Mouse (Mus musculus) hindbrain, embryonic 13.5 days (tissue): Measurements from ENCODE around the gene Dvl3. TPM values are rescaled to one million over a fixed set of nuclear protein-coding genes. Genes with fewer than 3 reads are reported as not detected.
"Not testable (repeated sequence)": the region's sequence is repeated elsewhere in the genome, so short reads cannot be mapped to it uniquely, and the experiment has no call there.

Experiments
- ATAC-seq: fragments of 200-750 bp; cut with Nextera tagmentation; 2 replicates; pipeline ENCODE4 v1.8.0; 2017; ENCODE audit warnings: moderate TSS enrichment; ENCODE audit not compliant: low FRiP score
- H3K27ac ChIP-seq: fragments of 300-500 bp; sonication (generic); 2 replicates; pipeline ENCODE4 v1.5.1; 2015; ENCODE audit warnings: inconsistent platforms, mild to moderate bottlenecking, moderate library complexity
- H3K27me3 ChIP-seq: fragments of 300-500 bp; sonication (generic); 2 replicates; pipeline ENCODE4 v1.6.1; 2015; ENCODE audit warnings: mild to moderate bottlenecking, inconsistent platforms
- H3K36me3 ChIP-seq: fragments of 300-500 bp; sonication (generic); 2 replicates; pipeline ENCODE4 v1.6.1; 2015; ENCODE audit warnings: mild to moderate bottlenecking, inconsistent platforms
- H3K4me1 ChIP-seq: fragments of 300-500 bp; sonication (generic); replicated peaks from 2 replicates; pipeline ENCODE4 v1.6.1; 2015; ENCODE audit warnings: inconsistent platforms
- H3K4me2 ChIP-seq: fragments of 300-500 bp; sonication (generic); 2 replicates; pipeline ENCODE4 v1.6.1; 2015; ENCODE audit warnings: inconsistent platforms, mild to moderate bottlenecking, moderate library complexity
- H3K4me3 ChIP-seq: fragments of 300-500 bp; sonication (generic); 2 replicates; pipeline ENCODE4 v1.5.1; 2015; ENCODE audit warnings: mild to moderate bottlenecking, inconsistent platforms
- H3K9ac ChIP-seq: fragments of 300-500 bp; sonication (generic); 2 replicates; pipeline ENCODE4 v1.6.1; 2015; ENCODE audit warnings: mild to moderate bottlenecking, inconsistent platforms
- H3K9me3 ChIP-seq: fragments of 300-500 bp; sonication (generic); 2 replicates; pipeline ENCODE4 v1.6.1; 2016; ENCODE audit warnings: inconsistent platforms
- WGBS: fragments of 180-500 bp; shearing (Covaris S2); methylation state at CpG from one replicate; pipeline ENCODE4 v1.1.7; 2015; 5-methylcytosine and 5-hydroxymethylcytosine counted together
- polyA plus RNA-seq: library from polyadenylated mRNA; unstranded; fragments of >200 nt; fragmentation: Nextera tagmentation; extraction: Ambion mirVana; gene quantifications from 2 replicates; pipeline ENCODE4 v1.2.1, GENCODE M21; 2015

The Dvl3 gene
- polyA plus RNA-seq, 1 experiment from 2014 or later, result 40.7 TPM

DNA sequence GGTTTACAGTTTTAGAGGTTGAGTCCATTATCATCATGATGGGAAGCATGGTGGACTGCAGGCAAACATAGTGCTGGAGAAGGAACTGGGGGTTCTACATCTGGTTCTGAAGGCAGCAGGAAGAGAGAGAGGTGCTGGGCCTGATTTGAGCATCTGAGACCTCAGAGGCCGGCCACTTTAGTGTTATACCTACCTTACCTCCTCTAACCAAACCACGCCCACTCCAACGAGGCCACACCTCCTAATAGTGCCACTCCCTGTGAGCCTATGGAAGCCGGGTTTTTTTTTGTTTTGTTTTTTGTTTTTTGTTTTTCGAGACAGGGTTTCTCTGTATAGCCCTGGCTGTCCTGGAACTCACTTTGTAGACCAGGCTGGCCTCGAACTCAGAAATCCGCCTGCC, 33.1 kb upstream of the Dvl3 start:
- not testable (repeated sequence) for H3K4me2 ChIP-seq, H3K27me3 ChIP-seq, H3K9ac ChIP-seq, H3K4me3 ChIP-seq, H3K9me3 ChIP-seq, H3K4me1 ChIP-seq, H3K36me3 ChIP-seq, H3K27ac ChIP-seq, ATAC-seq
- 90% methylated on average over 7 of the region's 7 CpGs for WGBS

DNA sequence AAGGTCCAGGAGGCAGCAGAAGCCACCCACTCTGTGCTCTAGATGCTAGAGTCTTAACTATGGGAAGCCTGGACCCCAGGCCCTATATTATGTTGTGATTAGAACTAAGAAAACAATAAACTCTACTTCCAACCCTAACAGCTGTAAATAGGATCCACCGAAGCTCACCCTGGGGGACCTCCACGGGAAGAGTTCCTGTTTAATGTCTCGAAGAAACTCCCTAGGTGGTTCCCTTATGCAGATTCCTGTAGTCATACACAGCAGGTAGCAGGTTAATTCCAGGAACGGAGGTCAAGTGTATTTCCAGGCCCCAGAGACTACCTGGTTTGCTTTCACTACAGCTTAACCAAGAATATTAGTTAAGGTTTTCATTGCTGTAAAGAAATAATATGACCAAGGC, 31.7 kb upstream of the Dvl3 start:
- Histone ChIP-seq H3K4me3 (no peak overlapping the region), H3K27ac (no peak overlapping the region), H3K36me3 (no peaks in the 10 kb centered on the region), H3K9ac (no peak overlapping the region), H3K27me3 (no peaks in the 10 kb centered on the region), H3K4me1 (no peaks in the 10 kb centered on the region), H3K9me3 (no peaks in the 10 kb centered on the region), H3K4me2 (no peak overlapping the region)
- ATAC-seq, result no peak
- 52% methylated on average over 4 of the region's 4 CpGs for WGBS

DNA sequence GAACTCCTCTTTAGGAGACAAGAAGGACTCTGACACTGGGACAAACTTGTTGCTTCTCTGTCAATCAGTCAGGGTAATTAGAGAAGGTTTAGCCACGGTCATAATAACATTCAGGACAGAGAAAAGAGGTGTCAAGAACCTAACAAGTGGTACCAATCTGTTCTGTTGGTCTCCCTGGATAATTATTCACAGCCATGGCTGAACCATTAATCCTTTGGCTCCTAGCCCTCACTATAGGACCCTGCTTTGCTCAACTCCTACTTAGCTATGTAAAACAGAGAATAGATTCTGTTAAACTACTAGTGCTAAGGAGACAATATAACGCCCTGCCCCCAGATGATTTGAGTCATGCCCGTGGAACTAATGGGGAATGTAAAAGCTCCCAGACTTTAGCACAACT, 30.7 kb upstream of the Dvl3 start:
- Histone ChIP-seq H3K36me3 (no peaks in the 10 kb centered on the region), H3K27ac (no peak overlapping the region), H3K4me2 (no peak overlapping the region), H3K4me3 (no peak overlapping the region), H3K27me3 (no peaks in the 10 kb centered on the region), H3K4me1 (no peaks in the 10 kb centered on the region), H3K9ac (no peak overlapping the region), H3K9me3 (no peaks in the 10 kb centered on the region)
- ATAC-seq, result no peak
- WGBS, result 59% methylated on average over 3 of the region's 3 CpGs

DNA sequence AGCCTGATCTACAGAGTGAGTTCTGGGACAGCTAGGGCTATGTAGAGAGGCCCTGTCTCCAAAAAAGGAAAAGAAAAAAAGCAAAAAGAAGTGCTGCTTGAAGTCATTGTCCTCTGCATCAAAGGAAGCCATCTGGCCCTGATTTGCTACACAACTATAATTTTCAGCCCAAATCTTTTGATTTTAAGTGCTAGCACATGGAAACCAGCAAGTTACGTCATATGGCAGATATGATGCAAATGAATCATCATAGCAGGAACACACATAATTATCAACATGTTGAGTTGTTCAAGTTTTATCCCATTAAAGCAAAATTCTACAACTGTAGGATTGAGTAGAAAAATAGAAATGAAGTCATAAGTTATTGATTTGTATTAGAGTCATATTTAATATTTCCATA, 28.6 kb upstream of the Dvl3 start:
- H3K36me3 ChIP-seq, result no peaks in the 10 kb centered on the region
- no peak overlapping the region for H3K4me3 ChIP-seq
- no peak for ATAC-seq
- H3K4me1 ChIP-seq, result no peaks in the 10 kb centered on the region
- WGBS, result 86% methylated on average over 1 of the region's 1 CpGs
- no peak overlapping the region for H3K4me2 ChIP-seq
- H3K27me3 ChIP-seq, result no peaks in the 10 kb centered on the region
- H3K9ac ChIP-seq, result no peak overlapping the region
- H3K9me3 ChIP-seq, result no peaks in the 10 kb centered on the region
- H3K27ac ChIP-seq, result no peak overlapping the region

DNA sequence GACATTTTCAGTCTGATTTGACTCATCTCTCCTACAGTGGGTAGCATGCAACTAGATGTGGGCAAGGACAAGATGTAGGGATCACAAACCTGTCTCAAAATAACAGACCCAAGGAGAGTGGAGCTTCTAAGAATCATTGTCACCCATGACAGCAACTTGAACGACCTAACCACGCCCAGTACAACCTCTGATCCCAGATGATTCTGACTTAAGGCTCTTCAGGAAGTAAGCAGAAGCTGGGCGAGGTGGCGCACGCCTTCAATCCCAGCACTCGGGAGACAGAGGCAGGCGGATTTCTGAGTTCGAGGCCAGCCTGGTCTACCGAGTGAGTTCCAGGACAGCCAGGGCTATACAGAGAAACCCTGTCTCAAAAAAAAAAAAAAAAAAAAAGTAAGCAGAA, 28.0 kb upstream of the Dvl3 start:
- ATAC-seq, H3K4me2 ChIP-seq: not testable (repeated sequence)

DNA sequence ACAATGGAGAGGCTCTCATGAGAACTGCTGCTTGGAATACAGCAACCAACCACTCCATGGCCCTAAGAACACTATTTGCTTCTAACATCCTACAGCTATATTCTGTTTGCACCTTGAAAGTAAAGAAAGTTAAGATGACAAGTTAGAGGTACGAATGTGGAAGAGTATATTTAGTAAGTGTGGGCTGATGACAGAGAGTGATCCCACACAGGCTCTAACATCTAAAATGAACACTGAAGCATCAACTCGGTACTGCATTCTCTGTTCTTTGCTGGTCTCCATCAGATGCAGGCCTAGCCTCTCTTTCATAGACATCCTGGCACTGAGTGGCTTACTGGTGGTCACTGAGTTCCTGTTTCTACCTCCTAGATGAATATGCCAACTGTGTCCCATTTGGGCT, 27.5 kb upstream of the Dvl3 start:
- no peaks in the 10 kb centered on the region for H3K9me3 ChIP-seq
- 84% methylated on average over 2 of the region's 2 CpGs for WGBS
- H3K4me2 ChIP-seq, result no peak overlapping the region
- no peak for ATAC-seq
- H3K27me3 ChIP-seq, result no peaks in the 10 kb centered on the region
- H3K27ac ChIP-seq, result no peak overlapping the region
- H3K4me3 ChIP-seq, result no peak overlapping the region
- H3K9ac ChIP-seq, result no peak overlapping the region
- no peaks in the 10 kb centered on the region for H3K36me3 ChIP-seq
- no peaks in the 10 kb centered on the region for H3K4me1 ChIP-seq

More for the DNA sequence above, 28.0 kb upstream of the Dvl3 start:
- 88% methylated on average over 9 of the region's 9 CpGs for WGBS
- H3K27me3 ChIP-seq, H3K9me3 ChIP-seq, H3K4me1 ChIP-seq, H3K4me3 ChIP-seq, H3K27ac ChIP-seq, H3K36me3 ChIP-seq, H3K9ac ChIP-seq: not testable (repeated sequence)

DNA sequence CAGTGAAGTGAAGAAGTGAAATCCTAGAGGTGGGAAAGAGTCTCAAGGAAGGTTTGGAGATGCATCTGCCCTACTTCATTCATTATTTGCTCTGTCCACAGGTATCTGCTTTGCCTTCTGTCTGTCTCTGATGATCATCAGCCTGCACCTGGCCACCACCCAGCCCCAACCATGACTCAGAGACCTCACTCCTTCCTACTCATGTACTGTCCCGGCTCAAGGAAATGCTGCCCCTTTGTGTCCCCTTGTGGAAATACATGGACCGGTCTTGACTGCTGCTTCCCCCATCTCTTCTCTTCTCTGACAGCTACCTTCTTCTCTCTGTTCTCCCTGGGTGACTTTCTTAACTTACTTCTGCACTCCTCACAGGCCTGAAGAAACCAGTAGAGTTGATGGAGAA, 26.2 kb upstream of the Dvl3 start:
- Histone ChIP-seq H3K27ac (no peak overlapping the region), H3K9ac (no peak overlapping the region), H3K4me3 (no peak overlapping the region), H3K4me2 (no peak overlapping the region), H3K4me1 (no peaks in the 10 kb centered on the region), H3K27me3 (no peaks in the 10 kb centered on the region), H3K9me3 (no peaks in the 10 kb centered on the region), H3K36me3 (no peaks in the 10 kb centered on the region)
- 48% methylated on average over 2 of the region's 2 CpGs for WGBS
- ATAC-seq, result no peak

DNA sequence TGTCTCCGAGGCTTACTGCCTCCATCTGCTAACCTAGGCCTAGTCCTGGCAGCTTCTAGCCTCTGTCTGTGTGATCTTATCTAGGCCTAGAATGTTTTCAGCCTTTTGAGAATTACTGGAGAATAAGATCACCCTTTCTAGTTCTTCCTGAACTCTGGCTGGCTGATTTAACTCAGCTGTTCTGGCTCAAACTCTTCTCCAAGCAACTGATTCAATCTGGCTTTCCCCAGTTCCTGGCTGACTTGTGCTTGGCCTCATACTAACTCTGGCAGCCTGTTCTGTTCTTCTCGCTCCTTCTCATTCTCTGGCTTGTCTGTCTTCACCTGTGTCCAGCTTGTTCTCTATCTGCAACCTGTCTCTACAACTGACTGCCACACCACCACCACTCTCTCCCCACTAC, 25.5 kb upstream of the Dvl3 start:
- Histone ChIP-seq H3K27me3 (peaks cover 6% of the 10 kb centered on the region; the same call in 1 of the 2 replicates), H3K4me2 (no peak overlapping the region), H3K9ac (no peak overlapping the region), H3K4me3 (no peak overlapping the region), H3K9me3 (no peaks in the 10 kb centered on the region), H3K36me3 (no peaks in the 10 kb centered on the region), H3K4me1 (no peaks in the 10 kb centered on the region), H3K27ac (no peak overlapping the region)
- ATAC-seq, result no peak
- 86% methylated on average over 2 of the region's 2 CpGs for WGBS

DNA sequence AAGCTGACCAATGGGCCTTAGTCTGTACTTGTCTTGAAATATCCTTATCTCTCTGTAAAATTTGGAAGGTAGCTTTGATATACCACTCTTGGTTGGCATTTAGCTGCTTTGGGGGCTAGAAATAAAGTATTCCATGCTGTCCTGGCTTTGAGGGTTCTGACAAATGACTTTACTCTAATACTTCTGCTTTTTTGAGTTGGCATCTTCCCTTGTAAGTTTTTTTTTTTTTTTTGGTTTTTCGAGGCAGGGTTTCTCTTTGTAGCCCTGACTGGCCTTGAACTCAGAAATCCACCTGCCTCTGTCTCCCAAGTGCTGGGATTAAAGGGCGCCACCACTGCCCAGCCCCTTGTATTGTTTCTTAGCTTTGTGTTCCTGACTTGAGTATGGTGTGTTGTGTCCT, 23.3 kb upstream of the Dvl3 start:
- Histone ChIP-seq H3K9ac (no peak overlapping the region), H3K4me3 (no peak overlapping the region), H3K9me3 (no peaks in the 10 kb centered on the region), H3K4me2 (no peak overlapping the region), H3K4me1 (peaks cover 12% of the 10 kb centered on the region), H3K36me3 (no peaks in the 10 kb centered on the region), H3K27me3 (peaks cover 18% of the 10 kb centered on the region), H3K27ac (no peak overlapping the region)
- 78% methylated on average over 2 of the region's 2 CpGs for WGBS
- ATAC-seq, result no peak

DNA sequence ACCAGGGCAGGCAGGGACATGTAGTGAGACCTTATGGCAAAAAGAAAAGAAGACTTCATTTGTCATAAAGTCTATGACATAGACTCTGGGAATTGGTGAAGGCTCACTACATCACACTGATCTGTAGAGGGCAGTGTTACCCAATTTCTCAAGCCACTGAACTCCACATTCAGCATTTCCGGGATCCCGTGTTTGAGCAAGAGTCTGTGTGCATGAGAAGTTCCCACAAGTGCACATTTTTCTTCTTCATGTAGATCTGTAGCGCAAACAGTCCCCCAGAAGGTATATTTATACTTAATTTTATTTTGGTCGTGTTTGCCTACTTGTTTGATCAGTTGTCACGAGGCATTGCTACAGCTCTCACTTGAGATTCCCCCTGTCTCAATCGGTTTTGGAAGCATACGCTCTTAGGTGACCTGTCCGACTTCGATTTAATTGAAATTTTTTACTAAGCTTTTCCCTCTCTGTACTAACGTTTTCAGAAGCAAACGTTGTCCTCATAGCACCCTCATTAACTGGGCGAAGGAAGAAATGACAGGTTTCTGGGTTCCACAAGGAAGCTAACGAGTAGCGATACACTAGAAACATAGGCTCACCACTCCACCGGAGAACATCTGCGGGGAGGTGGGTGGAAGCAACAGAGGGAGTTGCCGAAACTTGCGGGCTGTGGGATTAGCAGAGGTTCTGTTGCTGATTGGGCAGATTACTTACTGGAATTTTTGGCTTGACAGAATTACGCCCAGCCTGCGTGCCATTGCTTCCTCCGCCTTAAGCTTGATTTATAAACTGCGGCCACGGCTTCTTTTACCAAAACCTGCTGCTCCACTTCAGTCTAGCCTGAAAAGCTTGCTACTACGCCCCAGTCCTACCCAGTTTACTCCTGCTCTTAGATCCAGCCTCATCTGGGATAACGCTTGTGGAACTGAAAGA, 19.8 kb upstream of the Dvl3 start:
- Histone ChIP-seq H3K4me1 (peaks cover 23% of the 10 kb centered on the region), H3K27ac (no peak overlapping the region), H3K9ac (peak overlapping the region; percentile 10; the same call in 1 of the 2 replicates), H3K9me3 (no peaks in the 10 kb centered on the region), H3K4me2 (peak overlapping the region; percentile 52), H3K36me3 (peaks cover 14% of the 10 kb centered on the region), H3K4me3 (peak overlapping the region; percentile 22), H3K27me3 (peaks cover 18% of the 10 kb centered on the region)
- ATAC-seq, result no peak; the same call in 1 of the 2 replicates
- 22% methylated on average over 25 of the region's 25 CpGs for WGBS

DNA sequence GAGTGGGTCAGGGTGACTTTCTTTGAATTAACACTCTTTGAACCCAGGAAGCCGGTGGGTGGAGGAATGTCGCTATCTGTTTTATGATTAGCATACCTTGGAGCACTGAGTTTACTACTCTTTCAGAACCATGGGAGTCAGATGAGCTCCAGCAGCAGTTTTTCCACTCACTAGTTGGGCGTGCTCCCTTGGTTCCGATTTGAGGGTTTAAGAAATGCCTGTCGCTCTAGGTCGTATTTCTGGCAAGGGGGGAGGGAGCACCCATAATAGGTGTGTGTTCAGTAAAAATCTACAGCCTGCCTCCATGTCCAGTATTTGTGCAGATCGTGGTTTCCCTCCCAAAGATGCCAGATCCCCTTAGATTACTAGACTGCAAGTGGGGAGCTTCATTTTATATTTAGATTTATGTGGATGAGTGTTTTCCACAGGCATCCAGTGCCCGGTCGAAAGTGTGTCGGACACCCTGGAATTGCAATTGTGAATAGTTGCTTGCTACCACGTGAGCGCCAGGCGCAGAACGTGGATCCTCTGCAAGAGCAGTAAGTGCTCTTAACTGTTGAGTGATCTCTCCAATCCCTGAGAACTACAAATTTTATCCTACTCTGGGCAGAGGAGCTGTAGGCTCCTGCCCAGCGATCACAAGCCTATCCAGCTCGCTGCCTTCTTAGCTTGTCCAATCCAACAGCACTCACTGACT, 18.7 kb upstream of the Dvl3 start:
- peak overlapping the region; percentile 91 for H3K9ac ChIP-seq
- H3K4me3 ChIP-seq, result peak overlapping the region; percentile 85
- peaks cover 25% of the 10 kb centered on the region for H3K36me3 ChIP-seq
- H3K27me3 ChIP-seq, result peaks cover 18% of the 10 kb centered on the region
- peak overlapping the region; percentile 81 for H3K4me2 ChIP-seq
- 12% methylated on average over 16 of the region's 16 CpGs for WGBS
- peaks cover 23% of the 10 kb centered on the region for H3K4me1 ChIP-seq
- ATAC-seq, result no peak
- H3K9me3 ChIP-seq, result no peaks in the 10 kb centered on the region
- H3K27ac ChIP-seq, result peak overlapping the region; percentile 88

DNA sequence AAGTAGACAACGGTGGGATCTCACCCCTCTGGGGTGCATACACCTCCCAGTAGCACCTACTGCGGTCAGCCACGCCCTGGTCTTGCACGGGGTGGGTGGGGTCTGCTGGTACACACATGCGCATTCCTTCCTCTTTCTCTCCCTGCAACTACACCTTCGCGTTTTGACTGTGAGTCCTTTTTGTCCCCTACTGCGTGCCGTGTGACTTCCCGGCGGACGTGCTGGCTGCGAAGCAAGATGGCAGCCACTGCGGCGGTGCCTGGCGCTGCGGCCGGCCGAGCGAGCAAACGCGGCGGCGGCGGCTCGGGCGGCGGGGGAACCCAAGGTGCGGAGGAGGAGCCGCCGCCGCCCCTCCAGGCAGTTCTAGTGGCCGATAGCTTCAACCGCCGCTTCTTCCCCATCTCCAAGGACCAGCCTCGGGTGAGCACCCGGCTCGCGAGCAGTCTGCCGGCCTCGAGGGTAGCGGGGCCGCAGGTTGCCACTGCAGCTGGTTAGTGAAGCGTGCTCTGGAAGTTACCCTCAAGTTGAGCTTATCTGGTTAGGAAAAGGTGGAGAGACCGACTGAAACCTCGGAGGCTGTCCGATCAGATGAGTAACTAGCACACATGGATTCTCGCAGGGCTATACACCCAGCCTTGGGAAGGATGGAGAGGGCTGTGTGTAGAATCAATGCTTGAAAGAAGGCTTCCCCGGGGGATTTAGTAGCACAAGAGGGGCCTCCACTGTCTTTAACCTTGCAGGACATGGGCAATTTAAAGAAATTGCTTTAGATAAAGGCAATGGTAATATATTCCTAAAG, 17.9 kb upstream of the Dvl3 start, which contains the start of gene Eif2b5:
Gene Eif2b5, plus strand, starts transcription at position 141 of the 799 bp plus-strand sequence.
- WGBS, result under 1% methylated on average over 49 of the region's 49 CpGs
- ATAC-seq, result peak; percentile 94
- Histone ChIP-seq H3K27ac (peak within 1 kb of the TSS; percentile 88), H3K4me2 (peak within 1 kb of the TSS; percentile 81), H3K27me3 (peaks cover 18% of the 10 kb centered on the region), H3K4me3 (peak within 1 kb of the TSS; percentile 85), H3K36me3 (peaks cover 33% of the 10 kb centered on the region), H3K4me1 (peaks cover 23% of the 10 kb centered on the region), H3K9ac (peak within 1 kb of the TSS; percentile 91), H3K9me3 (no peaks in the 10 kb centered on the region)
